Mouse (Mus musculus): Measurements from ENCODE around the gene Necap1. TPM values are rescaled to one million over a fixed set of nuclear protein-coding genes. Genes with fewer than 3 reads are reported as not detected.

Necap1 gene
- polyA plus RNA-seq, 1 experiment from 2014 or later: 80.7 TPM

- no peaks in the 10 kb centered on the region for H3K36me3 ChIP-seq (ENCODE audit: control insufficient read depth, insufficient read depth, low read length)
- no peak within 1 kb of the TSS for H3K4me3 ChIP-seq (ENCODE audit: low read depth, low read length)
- no peak within 1 kb of the TSS for H3K9ac ChIP-seq (ENCODE audit: low read length)
- H3K4me1 ChIP-seq (ENCODE audit: control insufficient read depth, insufficient read depth, low read length): no peaks in the 10 kb centered on the region
- DNase-seq (ENCODE audit: low spot score): no peak
- no peak within 1 kb of the TSS for H3K27ac ChIP-seq (ENCODE audit: low read depth, low read length)
- WGBS: 64% methylated on average over 4 of the region's 4 CpGs
- no peaks in the 10 kb centered on the region for H3K9me3 ChIP-seq (ENCODE audit: control insufficient read depth, low read length)
- ATAC-seq (ENCODE audit: insufficient read depth, low FRiP score, low TSS enrichment): no peak
- H3K27me3 ChIP-seq (ENCODE audit: control insufficient read depth, insufficient read depth, low read length): no peaks in the 10 kb centered on the region
- no peak within 1 kb of the TSS for H3K4me2 ChIP-seq (ENCODE audit: low read depth)
Observed at GRCm38 (mm10) chr6:122921451-122921850, 47.2 kb downstream of the Necap1 start, which contains the start of gene Clec4a1. Gene Clec4a1 (plus strand): TSS chr6:122921848.

GRCm38 (mm10) chr6:122934845-122935244 is 60.6 kb downstream of the Necap1 start:
- Histone ChIP-seq H3K9me3 (ENCODE audit: control insufficient read depth, low read length) (no peaks in the 10 kb centered on the region), H3K9ac (ENCODE audit: low read length) (no peak overlapping the region), H3K4me3 (ENCODE audit: low read depth, low read length) (no peak overlapping the region), H3K27me3 (ENCODE audit: control insufficient read depth, insufficient read depth, low read length) (no peaks in the 10 kb centered on the region), H3K27ac (ENCODE audit: low read depth, low read length) (no peak overlapping the region), H3K36me3 (ENCODE audit: control insufficient read depth, insufficient read depth, low read length) (no peaks in the 10 kb centered on the region), H3K4me1 (ENCODE audit: control insufficient read depth, insufficient read depth, low read length) (no peaks in the 10 kb centered on the region), H3K4me2 (ENCODE audit: low read depth) (no peak overlapping the region)
- 89% methylated on average over 3 of the region's 3 CpGs for WGBS
- ATAC-seq (ENCODE audit: insufficient read depth, low FRiP score, low TSS enrichment) (no peak), DNase-seq (ENCODE audit: low spot score) (no peak)

Small RNAs within 50 kb of the gene (microRNA-seq; reads per million reads assigned to microRNA genes)
- not detected for gene Mir7231

Other genes with a start within 250 kb of the Necap1 start
- gene Dppa3, start 248.1 kb upstream of the Necap1 start, polyA plus RNA-seq (2014; fragmentation: Nextera tagmentation; extraction: Ambion mirVana): not detected in 2 replicates
- gene Nanog, start 167.0 kb upstream of the Necap1 start, polyA plus RNA-seq (2014; fragmentation: Nextera tagmentation; extraction: Ambion mirVana): 0.11 TPM in 1 of 2 replicates, not detected in the other
- gene Slc2a3, start 72.8 kb upstream of the Necap1 start, polyA plus RNA-seq (2014; fragmentation: Nextera tagmentation; extraction: Ambion mirVana): 31.1 and 39.5 TPM in 2 replicates
- 4.8 and 5.1 TPM in 2 replicates for gene Foxj2, start 54.6 kb upstream of the Necap1 start, polyA plus RNA-seq (2014; fragmentation: Nextera tagmentation; extraction: Ambion mirVana)
- gene C3ar1, start 18.3 kb upstream of the Necap1 start, polyA plus RNA-seq (2014; fragmentation: Nextera tagmentation; extraction: Ambion mirVana): 1.8 and 2.1 TPM in 2 replicates
- 0.70 and 0.72 TPM in 2 replicates for gene Clec4a1, start 47.4 kb downstream of the Necap1 start, polyA plus RNA-seq (2014; fragmentation: Nextera tagmentation; extraction: Ambion mirVana)
- gene Clec4a3, start 78.0 kb downstream of the Necap1 start, polyA plus RNA-seq (2014; fragmentation: Nextera tagmentation; extraction: Ambion mirVana): 0.40 and 0.62 TPM in 2 replicates
- not detected in 2 replicates for gene Clec4a4, start 115.9 kb downstream of the Necap1 start, polyA plus RNA-seq (2014; fragmentation: Nextera tagmentation; extraction: Ambion mirVana)
- not detected in 2 replicates for gene Clec4b1, start 175.5 kb downstream of the Necap1 start, polyA plus RNA-seq (2014; fragmentation: Nextera tagmentation; extraction: Ambion mirVana)
- 0.64 and 0.99 TPM in 2 replicates for gene Clec4a2, start 232.0 kb downstream of the Necap1 start, polyA plus RNA-seq (2014; fragmentation: Nextera tagmentation; extraction: Ambion mirVana)